Mouse (Mus musculus): ENCODE measurements around the gene Aqp5. TPM values are rescaled to one million over a fixed set of nuclear protein-coding genes. Genes with fewer than 3 reads are reported as not detected.

Gene Aqp5
- total RNA-seq, 1 experiment from 2014 or later, result 3.3 TPM

GRCm38 (mm10) chr15:99637405-99638123 lies 47.0 kb downstream of the Aqp5 start:
- DNase-seq, result no peak

DNA sequence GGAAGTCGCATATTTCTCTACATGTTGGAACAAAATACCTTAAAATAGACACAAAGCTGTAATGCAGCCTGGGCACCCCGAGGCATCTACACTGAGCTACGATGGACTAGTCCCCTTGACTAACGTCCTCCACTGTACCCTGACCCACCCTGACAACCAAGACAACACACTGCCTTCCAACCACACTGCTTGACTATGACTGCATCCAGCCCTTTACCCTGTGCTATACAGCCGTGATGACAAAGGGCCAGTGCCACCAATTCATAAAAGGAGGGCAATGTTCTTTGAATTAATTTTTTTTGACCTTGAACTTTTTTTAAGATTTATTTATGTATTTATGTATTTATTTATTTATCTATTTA lies 47.5 kb downstream of the Aqp5 start:
- DNase-seq, result no peak

- no peak for DNase-seq
Measured at GRCm38 (mm10) chr15:99642622-99643021, 52.0 kb downstream of the Aqp5 start.

DNA sequence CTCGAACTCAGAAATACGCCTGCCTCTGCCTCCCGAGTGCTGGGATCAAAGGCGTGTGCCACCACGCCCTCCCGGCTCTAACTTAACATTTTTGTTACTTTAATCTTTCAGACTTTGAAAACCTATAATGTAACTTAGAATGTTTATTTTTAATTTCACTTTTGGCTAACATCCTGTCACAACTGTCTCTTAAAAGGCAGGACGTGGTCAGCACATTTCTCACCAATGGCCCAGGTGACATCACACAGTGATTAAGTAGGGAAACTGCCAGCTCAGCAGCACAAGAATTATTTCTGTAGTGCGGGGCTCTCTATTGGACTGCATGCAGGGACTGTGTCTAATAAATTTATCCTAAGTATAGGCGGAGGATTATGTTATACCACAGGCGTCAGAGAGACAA lies 53.2 kb downstream of the Aqp5 start:
- no peak for DNase-seq

Other genes starting within 250 kb of the Aqp5 start
- gene Fmnl3, start 220.3 kb upstream of the Aqp5 start, total RNA-seq (2021), result 16.4 and 24.1 TPM in 2 replicates
- 719 and 813 TPM in 2 replicates for gene Tmbim6, start 197.9 kb upstream of the Aqp5 start, total RNA-seq (2021)
- 40.6 and 42.1 TPM in 2 replicates for gene Nckap5l, start 133.0 kb upstream of the Aqp5 start, total RNA-seq (2021)
- gene Bcdin3d, start 116.1 kb upstream of the Aqp5 start, total RNA-seq (2021), result 6.2 and 7.7 TPM in 2 replicates
- 24.3 TPM in 2 replicates for gene Faim2, start 62.6 kb upstream of the Aqp5 start, total RNA-seq (2021)
- gene Aqp2, start 11.7 kb upstream of the Aqp5 start, total RNA-seq (2021), result 0.82 TPM in 1 of 2 replicates, not detected in the other
- not detected in 2 replicates for gene Aqp6, start 10.6 kb downstream of the Aqp5 start, total RNA-seq (2021)
- 13.4 and 13.6 TPM in 2 replicates for gene Racgap1, start 60.9 kb downstream of the Aqp5 start, total RNA-seq (2021)
- 0.33 and 0.49 TPM in 2 replicates for gene Asic1, start 79.6 kb downstream of the Aqp5 start, total RNA-seq (2021)
- gene Smarcd1, start 111.3 kb downstream of the Aqp5 start, total RNA-seq (2021), result 51.9 and 63.6 TPM in 2 replicates
- 30.4 and 43.7 TPM in 2 replicates for gene Gm17349, start 114.7 kb downstream of the Aqp5 start, total RNA-seq (2021)
- 639 and 861 TPM in 2 replicates for gene Gpd1, start 126.7 kb downstream of the Aqp5 start, total RNA-seq (2021)
- gene Cox14, start 134.8 kb downstream of the Aqp5 start, total RNA-seq (2021), result 217 and 256 TPM in 2 replicates
- 47.5 and 61.7 TPM in 2 replicates for gene Cers5, start 182.1 kb downstream of the Aqp5 start, total RNA-seq (2021)

All from adrenal gland, postnatal 25 days (tissue).